Mouse (Mus musculus): ENCODE measurements at regions not wholly inside any gene's neighbourhood (a gene's known extent, or its start where the extent isn't known, plus 50 kb on each side); places are given as distances from the start of the nearest gene placed in this dataset.

GRCm38 (mm10) chr17:65101157-65101556 lies 265.3 kb upstream of the 4930583I09Rik start:
- TF ChIP-seq CTCF (IDR thresholded peaks at IDR 0.05; ENCODE audit: low read depth, low read length) (no peak), POLR2A (IDR thresholded peaks at IDR 0.05; ENCODE audit: borderline replicate concordance, low read depth, low read length) (no peak)

Data from bone marrow macrophage, adult 2 months (primary cell).